Mouse (Mus musculus) myocyte (in vitro differentiated cells): ENCODE results near the gene Ldhc. TPM values are rescaled to one million over a fixed set of nuclear protein-coding genes. Genes with fewer than 3 reads are reported as not detected.

Experiments
- H3K27me3 ChIP-seq: one replicate; pipeline ENCODE4 v1.6.1; 2011; ENCODE audit not compliant: control insufficient read depth, insufficient read depth, insufficient read length
- H3K36me3 ChIP-seq: one replicate; pipeline ENCODE4 v1.6.1; 2011; ENCODE audit not compliant: control insufficient read depth, insufficient read depth
- H3K4me2 ChIP-seq: one replicate; pipeline ENCODE4 v1.6.1; 2011; ENCODE audit warnings: low read depth, control low read depth
- H3K4me3 ChIP-seq: one replicate; pipeline ENCODE4 v1.5.1; 2011; ENCODE audit warnings: mild to moderate bottlenecking, control low read depth, moderate library complexity
- H3K79me2 ChIP-seq: one replicate; pipeline ENCODE4 v1.6.1; 2011; ENCODE audit not compliant: control insufficient read depth, insufficient read depth
- H3ac ChIP-seq: one replicate; pipeline ENCODE4 v1.6.1; 2011; ENCODE audit not compliant: control insufficient read depth, insufficient read length
- CEBPB ChIP-seq: IDR thresholded peaks from 2 replicates; pipeline ENCODE4 v1.6.1; 2011; ENCODE audit warnings: mild to moderate bottlenecking, moderate library complexity; ENCODE audit not compliant: poor library complexity, insufficient read depth, severe bottlenecking
- E2F4 ChIP-seq: IDR thresholded peaks from one replicate; pipeline ENCODE4 v1.6.1; 2011; ENCODE audit warnings: mild to moderate bottlenecking, control low read depth, moderate library complexity; ENCODE audit not compliant: insufficient read depth
- MAX ChIP-seq: IDR thresholded peaks from one replicate; pipeline ENCODE4 v1.6.1; 2011; ENCODE audit warnings: low read depth, mild to moderate bottlenecking, control low read depth
- MYOD1 ChIP-seq, 3 experiments: IDR thresholded peaks; one replicate each; pipeline ENCODE4 v1.6.1; 2011; ENCODE audit warnings: control low read depth in 2 of 3, low read depth in 2 of 3, mild to moderate bottlenecking in 2 of 3, moderate library complexity in 1 of 3; ENCODE audit not compliant: insufficient read length in 2 of 3, control insufficient read depth in 1 of 3
- MYOG ChIP-seq, 3 experiments: IDR thresholded peaks; one replicate each; pipeline ENCODE4 v1.6.1; 2011; ENCODE audit warnings: control low read depth in 2 of 3, low read depth in 2 of 3, mild to moderate bottlenecking in 2 of 3; ENCODE audit not compliant: insufficient read length in 2 of 3, control insufficient read depth in 1 of 3, insufficient read depth in 1 of 3
- POLR2A ChIP-seq: IDR thresholded peaks from one replicate; pipeline ENCODE4 v1.6.1; 2011; ENCODE audit warnings: low read depth, mild to moderate bottlenecking, control low read depth, moderate library complexity; ENCODE audit not compliant: insufficient read length
- POLR2AphosphoS2 ChIP-seq: IDR thresholded peaks from one replicate; pipeline ENCODE4 v1.6.1; 2011; ENCODE audit warnings: low read depth, control low read depth; ENCODE audit not compliant: insufficient read length
- REST ChIP-seq: IDR thresholded peaks from one replicate; pipeline ENCODE4 v1.6.1; 2011; ENCODE audit warnings: mild to moderate bottlenecking, control low read depth, moderate library complexity; ENCODE audit not compliant: insufficient read depth, insufficient read length
- SRF ChIP-seq: IDR thresholded peaks from one replicate; pipeline ENCODE4 v1.6.1; 2011; ENCODE audit warnings: low read depth; ENCODE audit not compliant: control insufficient read depth, insufficient read length
- TCF12 ChIP-seq: IDR thresholded peaks from one replicate; pipeline ENCODE4 v1.6.1; 2011; ENCODE audit warnings: mild to moderate bottlenecking, control low read depth; ENCODE audit not compliant: poor library complexity, insufficient read depth, severe bottlenecking
- TCF3 ChIP-seq: IDR thresholded peaks from one replicate; pipeline ENCODE4 v1.6.1; 2011; ENCODE audit warnings: low read depth, control low read depth; ENCODE audit not compliant: insufficient read length
- USF1 ChIP-seq: IDR thresholded peaks from one replicate; pipeline ENCODE4 v1.6.1; 2011; ENCODE audit warnings: low read depth, mild to moderate bottlenecking, control low read depth, moderate library complexity
- polyA plus RNA-seq: library from polyadenylated mRNA; unstranded; fragments of >200 nt; fragmentation: generic; extraction: Trizol; gene quantifications from one replicate; pipeline ENCODE4 v1.2.1, GENCODE M21; 2012; ENCODE audit warnings: missing spikeins

The Ldhc gene
- polyA plus RNA-seq, 1 experiment: 0.08 TPM

GRCm38 (mm10) chr7:46838891-46839302, 22.1 kb upstream of the Ldhc start:
- peak overlapping the region; percentile 86 for H3K4me2 ChIP-seq
- no peaks in the 10 kb centered on the region for H3K36me3 ChIP-seq
- no peaks in the 10 kb centered on the region for H3K27me3 ChIP-seq

GRCm38 (mm10) chr7:46839446-46839845, 21.6 kb upstream of the Ldhc start:
- Histone ChIP-seq H3K27me3 (no peaks in the 10 kb centered on the region), H3K4me2 (peak overlapping the region; percentile 86), H3K79me2 (no peaks in the 10 kb centered on the region), H3K4me3 (peak overlapping the region; percentile 13), H3K36me3 (no peaks in the 10 kb centered on the region), H3ac (no peak overlapping the region)
- no peak for TF ChIP-seq POLR2A
- no peak for TF ChIP-seq MAX
- TF ChIP-seq MYOD1 (IDR thresholded peaks at IDR 0.05; ENCODE audit: control insufficient read depth in 1 of 3, insufficient read length in 2 of 3, low read depth in 2 of 3): no peak
- TF ChIP-seq POLR2AphosphoS2: no peak
- TF ChIP-seq TCF3: no peak
- TF ChIP-seq MYOG (IDR thresholded peaks at IDR 0.05; ENCODE audit: control insufficient read depth in 1 of 3, insufficient read depth in 1 of 3, insufficient read length in 2 of 3, low read depth in 2 of 3): no peak
- TF ChIP-seq TCF12: no peak
- TF ChIP-seq SRF: no peak

More at GRCm38 (mm10) chr7:46838891-46839302, 22.1 kb upstream of the Ldhc start:
- Histone ChIP-seq H3K79me2 (no peaks in the 10 kb centered on the region), H3ac (no peak overlapping the region), H3K4me3 (peak overlapping the region; percentile 13)
- TF ChIP-seq SRF (no peak), POLR2A (peak; percentile 13), POLR2AphosphoS2 (peak; percentile 9), USF1 (no peak), E2F4 (no peak), TCF3 (no peak), MAX (no peak)

- H3K4me3 ChIP-seq: no peak overlapping the region
- H3K79me2 ChIP-seq: no peaks in the 10 kb centered on the region
- H3K36me3 ChIP-seq: no peaks in the 10 kb centered on the region
- H3K27me3 ChIP-seq: no peaks in the 10 kb centered on the region
- peak overlapping the region; percentile 86 for H3K4me2 ChIP-seq
- no peak for TF ChIP-seq TCF12
- no peak for TF ChIP-seq USF1
- TF ChIP-seq POLR2A: no peak
- TF ChIP-seq POLR2AphosphoS2: no peak
- TF ChIP-seq TCF3: no peak
- no peak for TF ChIP-seq CEBPB
- no peak for TF ChIP-seq SRF
- TF ChIP-seq MAX: no peak
- no peak for TF ChIP-seq MYOG (IDR thresholded peaks at IDR 0.05; ENCODE audit: control insufficient read depth in 1 of 3, insufficient read depth in 1 of 3, insufficient read length in 2 of 3, low read depth in 2 of 3)
- TF ChIP-seq MYOD1 (IDR thresholded peaks at IDR 0.05; ENCODE audit: control insufficient read depth in 1 of 3, insufficient read length in 2 of 3, low read depth in 2 of 3): no peak
- no peak for TF ChIP-seq E2F4
- no peak for TF ChIP-seq REST
- H3ac ChIP-seq: no peak overlapping the region
These were observed 21.1 kb upstream of the Ldhc start for GRCm38 (mm10) chr7:46839861-46840260.

- no peak for TF ChIP-seq REST
- no peak for TF ChIP-seq TCF12
- TF ChIP-seq MAX: no peak
- TF ChIP-seq SRF: no peak
- TF ChIP-seq MYOD1 (IDR thresholded peaks at IDR 0.05; ENCODE audit: control insufficient read depth in 1 of 3, insufficient read length in 2 of 3, low read depth in 2 of 3): no peak
- no peak for TF ChIP-seq POLR2A
- TF ChIP-seq POLR2AphosphoS2: no peak
- no peak for TF ChIP-seq TCF3
- TF ChIP-seq MYOG (IDR thresholded peaks at IDR 0.05; ENCODE audit: control insufficient read depth in 1 of 3, insufficient read depth in 1 of 3, insufficient read length in 2 of 3, low read depth in 2 of 3): no peak
- TF ChIP-seq USF1: no peak
- TF ChIP-seq CEBPB: no peak
- no peak for TF ChIP-seq E2F4
- Histone ChIP-seq H3K4me2 (no peak overlapping the region), H3K79me2 (no peaks in the 10 kb centered on the region), H3K27me3 (no peaks in the 10 kb centered on the region), H3ac (no peak overlapping the region), H3K36me3 (no peaks in the 10 kb centered on the region), H3K4me3 (no peak overlapping the region)
These were observed 20.7 kb upstream of the Ldhc start for GRCm38 (mm10) chr7:46840326-46840725.

- H3ac ChIP-seq: no peak within 1 kb of the TSS
- no peaks in the 10 kb centered on the region for H3K36me3 ChIP-seq
- no peak within 1 kb of the TSS for H3K4me3 ChIP-seq
- H3K4me2 ChIP-seq: peak within 1 kb of the TSS; percentile 45
- no peak for TF ChIP-seq REST
- TF ChIP-seq MYOD1 (IDR thresholded peaks at IDR 0.05; ENCODE audit: control insufficient read depth in 1 of 3, insufficient read length in 2 of 3, low read depth in 2 of 3): peak in 2 of 3 experiments; percentile 29 to 60
- TF ChIP-seq TCF12: no peak
- peak in 1 of 3 experiments; percentile 71 for TF ChIP-seq MYOG (IDR thresholded peaks at IDR 0.05; ENCODE audit: control insufficient read depth in 1 of 3, insufficient read depth in 1 of 3, insufficient read length in 2 of 3, low read depth in 2 of 3)
- no peak for TF ChIP-seq USF1
- no peak for TF ChIP-seq TCF3
- TF ChIP-seq POLR2A: no peak
- no peak for TF ChIP-seq SRF
- no peak for TF ChIP-seq MAX
- H3K27me3 ChIP-seq: no peaks in the 10 kb centered on the region
- peaks cover 3% of the 10 kb centered on the region for H3K79me2 ChIP-seq
These were observed 20.0 kb upstream of the Ldhc start, which contains the start of gene Ldha for GRCm38 (mm10) chr7:46840787-46841525. Ldha (plus strand) TSS chr7:46841475.
